Mouse (Mus musculus) limb, embryonic 13.5 days (tissue): Measurements from ENCODE around the gene Golga4. TPM values are rescaled to one million over a fixed set of nuclear protein-coding genes. Genes with fewer than 3 reads are reported as not detected.
A peak's percentile ranks its signal among the peaks of the same experiment; 100 is the strongest.

Source experiments
- ATAC-seq: fragments of 200-750 bp; cut with Nextera tagmentation; 2 replicates; pipeline ENCODE4 v1.8.0; 2017; ENCODE audit warnings: low read depth, moderate number of reproducible peaks, moderate TSS enrichment; ENCODE audit not compliant: low FRiP score
- H3K27ac ChIP-seq: fragments of 300-500 bp; sonication (generic); 2 replicates; pipeline ENCODE4 v1.5.1; 2015; ENCODE audit warnings: inconsistent platforms, mild to moderate bottlenecking, moderate library complexity
- H3K27me3 ChIP-seq: fragments of 300-500 bp; sonication (generic); 2 replicates; pipeline ENCODE4 v1.6.1; 2015; ENCODE audit warnings: mild to moderate bottlenecking, inconsistent platforms
- H3K36me3 ChIP-seq: fragments of 300-500 bp; sonication (generic); 2 replicates; pipeline ENCODE4 v1.6.1; 2015; ENCODE audit warnings: inconsistent platforms, mild to moderate bottlenecking, moderate library complexity
- H3K4me1 ChIP-seq: fragments of 300-500 bp; sonication (generic); 2 replicates; pipeline ENCODE4 v1.6.1; 2015; ENCODE audit warnings: inconsistent platforms
- H3K4me2 ChIP-seq: fragments of 300-500 bp; sonication (generic); replicated peaks from 2 replicates; pipeline ENCODE4 v1.6.1; 2015; ENCODE audit warnings: inconsistent platforms, mild to moderate bottlenecking, moderate library complexity
- H3K4me3 ChIP-seq: fragments of 300-500 bp; sonication (generic); 2 replicates; pipeline ENCODE4 v1.5.1; 2015; ENCODE audit warnings: moderate library complexity, mild to moderate bottlenecking, inconsistent platforms
- H3K9ac ChIP-seq: fragments of 300-500 bp; sonication (generic); 2 replicates; pipeline ENCODE4 v1.6.1; 2015; ENCODE audit warnings: mild to moderate bottlenecking, inconsistent platforms
- H3K9me3 ChIP-seq: fragments of 300-500 bp; sonication (generic); 2 replicates; pipeline ENCODE4 v1.6.1; 2016; ENCODE audit warnings: inconsistent platforms
- WGBS: fragments of 180-500 bp; shearing (Covaris S2); methylation state at CpG from one replicate; pipeline ENCODE4 v1.1.7; 2015; 5-methylcytosine and 5-hydroxymethylcytosine counted together
- polyA plus RNA-seq: library from polyadenylated mRNA; unstranded; fragments of >200 nt; fragmentation: Nextera tagmentation; extraction: Ambion mirVana; gene quantifications from 2 replicates; pipeline ENCODE4 v1.2.1, GENCODE M21; 2015

Golga4 gene
- polyA plus RNA-seq: 52.0 and 56.0 TPM in 2 replicates

GRCm38 (mm10) chr9:118506020-118506403, at the start of gene Golga4:
Gene Golga4, plus strand, starts transcription at chr9:118506267.
- under 1% methylated on average over 43 of the region's 43 CpGs for WGBS
- Histone ChIP-seq H3K4me3 (peak within 1 kb of the TSS; percentile 92), H3K4me1 (peaks cover 28% of the 10 kb centered on the region)

GRCm38 (mm10) chr9:118456405-118456804, 49.7 kb upstream of the Golga4 start:
- no peak overlapping the region for H3K9ac ChIP-seq
- H3K4me1 ChIP-seq: no peaks in the 10 kb centered on the region
- ATAC-seq: no peak
- peaks cover 11% of the 10 kb centered on the region for H3K27me3 ChIP-seq
- no peaks in the 10 kb centered on the region for H3K9me3 ChIP-seq
- 33% methylated on average over 5 of the region's 6 CpGs for WGBS
- no peaks in the 10 kb centered on the region for H3K36me3 ChIP-seq
- no peak overlapping the region for H3K27ac ChIP-seq
- H3K4me2 ChIP-seq: no peak overlapping the region
- H3K4me3 ChIP-seq: no peak overlapping the region

More at GRCm38 (mm10) chr9:118506020-118506403, at the start of gene Golga4:
- peak; percentile 88 for ATAC-seq
- Histone ChIP-seq H3K4me2 (peak within 1 kb of the TSS; percentile 99), H3K9me3 (no peaks in the 10 kb centered on the region), H3K9ac (peak within 1 kb of the TSS; percentile 91), H3K27me3 (no peaks in the 10 kb centered on the region), H3K27ac (no peak within 1 kb of the TSS), H3K36me3 (peaks cover 4% of the 10 kb centered on the region; the same call in 1 of the 2 replicates)

GRCm38 (mm10) chr9:118458039-118458438, 48.0 kb upstream of the Golga4 start:
- H3K27me3 ChIP-seq: peaks cover 11% of the 10 kb centered on the region
- no peak overlapping the region for H3K4me2 ChIP-seq
- no peaks in the 10 kb centered on the region for H3K4me1 ChIP-seq
- ATAC-seq: no peak
- WGBS: 4% methylated on average over 5 of the region's 5 CpGs
- no peak overlapping the region for H3K27ac ChIP-seq
- no peak overlapping the region for H3K4me3 ChIP-seq
- no peak overlapping the region for H3K9ac ChIP-seq
- H3K36me3 ChIP-seq: no peaks in the 10 kb centered on the region
- no peaks in the 10 kb centered on the region for H3K9me3 ChIP-seq

GRCm38 (mm10) chr9:118464031-118464430, 42.0 kb upstream of the Golga4 start:
- 77% methylated on average over 1 of the region's 1 CpGs for WGBS
- H3K4me1 ChIP-seq: 0 out of 2 replicates have a peak, but pooled peaks cover 6% of the 10 kb centered on the region
- H3K27me3 ChIP-seq: peaks cover 27% of the 10 kb centered on the region
- H3K9ac ChIP-seq: no peak overlapping the region
- no peak for ATAC-seq
- no peak overlapping the region for H3K27ac ChIP-seq
- H3K4me3 ChIP-seq: no peak overlapping the region
- no peaks in the 10 kb centered on the region for H3K9me3 ChIP-seq
- H3K36me3 ChIP-seq: no peaks in the 10 kb centered on the region
- no peak overlapping the region for H3K4me2 ChIP-seq

GRCm38 (mm10) chr9:118468301-118468700, 37.8 kb upstream of the Golga4 start:
- Histone ChIP-seq H3K9me3 (no peaks in the 10 kb centered on the region), H3K4me3 (peak overlapping the region; percentile 16), H3K27me3 (peaks cover 67% of the 10 kb centered on the region), H3K9ac (no peak overlapping the region), H3K27ac (no peak overlapping the region), H3K36me3 (no peaks in the 10 kb centered on the region), H3K4me1 (peaks cover 13% of the 10 kb centered on the region; the same call in 1 of the 2 replicates), H3K4me2 (peak overlapping the region; percentile 37)
- 3% methylated on average over 14 of the region's 14 CpGs for WGBS
- ATAC-seq: no peak

- no peak for ATAC-seq
- no peak overlapping the region for H3K27ac ChIP-seq
- no peaks in the 10 kb centered on the region for H3K36me3 ChIP-seq
- WGBS: 11% methylated on average over 16 of the region's 16 CpGs
- H3K9ac ChIP-seq: no peak overlapping the region
- no peak overlapping the region for H3K4me3 ChIP-seq
- peaks cover 13% of the 10 kb centered on the region; the same call in 1 of the 2 replicates for H3K4me1 ChIP-seq
- peak overlapping the region; percentile 23 for H3K4me2 ChIP-seq
- peaks cover 68% of the 10 kb centered on the region for H3K27me3 ChIP-seq
- H3K9me3 ChIP-seq: no peaks in the 10 kb centered on the region
Measured at GRCm38 (mm10) chr9:118469272-118469671, 36.8 kb upstream of the Golga4 start.

GRCm38 (mm10) chr9:118471296-118471695, 34.8 kb upstream of the Golga4 start:
- peaks cover 16% of the 10 kb centered on the region; the same call in 1 of the 2 replicates for H3K4me1 ChIP-seq
- no peaks in the 10 kb centered on the region for H3K9me3 ChIP-seq
- no peak overlapping the region for H3K27ac ChIP-seq
- no peaks in the 10 kb centered on the region for H3K36me3 ChIP-seq
- no peak overlapping the region for H3K4me2 ChIP-seq
- no peak overlapping the region for H3K4me3 ChIP-seq
- peaks cover 80% of the 10 kb centered on the region for H3K27me3 ChIP-seq
- 7% methylated on average over 3 of the region's 3 CpGs for WGBS
- no peak overlapping the region for H3K9ac ChIP-seq
- no peak for ATAC-seq

- Histone ChIP-seq H3K4me1 (peaks cover 35% of the 10 kb centered on the region), H3K9me3 (no peaks in the 10 kb centered on the region), H3K4me2 (peak overlapping the region; percentile 74), H3K27me3 (peaks cover 87% of the 10 kb centered on the region), H3K36me3 (no peaks in the 10 kb centered on the region), H3K27ac (no peak overlapping the region), H3K4me3 (peak overlapping the region; percentile 48), H3K9ac (no peak overlapping the region)
- ATAC-seq: no peak
- WGBS: 1% methylated on average over 22 of the region's 22 CpGs
Measured at GRCm38 (mm10) chr9:118476211-118476765, 29.8 kb upstream of the Golga4 start.

- Histone ChIP-seq H3K36me3 (no peaks in the 10 kb centered on the region), H3K4me1 (peaks cover 35% of the 10 kb centered on the region), H3K27me3 (peaks cover 87% of the 10 kb centered on the region), H3K27ac (no peak overlapping the region), H3K9me3 (no peaks in the 10 kb centered on the region), H3K4me3 (peak overlapping the region; percentile 48), H3K4me2 (peak overlapping the region; percentile 74), H3K9ac (no peak overlapping the region)
- under 1% methylated on average over 33 of the region's 33 CpGs for WGBS
- ATAC-seq: no peak
Measured at GRCm38 (mm10) chr9:118476766-118477271, 29.2 kb upstream of the Golga4 start.

GRCm38 (mm10) chr9:118477281-118477931, 28.7 kb upstream of the Golga4 start:
- Histone ChIP-seq H3K9me3 (no peaks in the 10 kb centered on the region), H3K4me3 (peak overlapping the region; percentile 48)
- under 1% methylated on average over 31 of the region's 31 CpGs for WGBS

GRCm38 (mm10) chr9:118477961-118478360, 28.1 kb upstream of the Golga4 start, which contains the start of gene Eomes:
Gene Eomes, plus strand, starts transcription at chr9:118478212.
- peak within 1 kb of the TSS; percentile 45; the same call in 1 of the 2 replicates for H3K9ac ChIP-seq
- H3K9me3 ChIP-seq: no peaks in the 10 kb centered on the region
- peak within 1 kb of the TSS; percentile 48 for H3K4me3 ChIP-seq
- WGBS: under 1% methylated on average over 9 of the region's 9 CpGs
- peaks cover 89% of the 10 kb centered on the region for H3K27me3 ChIP-seq
- ATAC-seq: no peak
- no peak within 1 kb of the TSS for H3K27ac ChIP-seq
- peaks cover 35% of the 10 kb centered on the region for H3K4me1 ChIP-seq
- peak within 1 kb of the TSS; percentile 74 for H3K4me2 ChIP-seq
- no peaks in the 10 kb centered on the region for H3K36me3 ChIP-seq

More at GRCm38 (mm10) chr9:118477281-118477931, 28.7 kb upstream of the Golga4 start:
- 0 out of 2 replicates have a peak overlapping the region, but pooled peaks have one; percentile 13 for H3K9ac ChIP-seq
- ATAC-seq: no peak
- no peaks in the 10 kb centered on the region for H3K36me3 ChIP-seq
- no peak overlapping the region for H3K27ac ChIP-seq
- H3K4me1 ChIP-seq: peaks cover 35% of the 10 kb centered on the region
- peaks cover 89% of the 10 kb centered on the region for H3K27me3 ChIP-seq
- H3K4me2 ChIP-seq: peak overlapping the region; percentile 74

- H3K4me1 ChIP-seq: peaks cover 35% of the 10 kb centered on the region
- under 1% methylated on average over 28 of the region's 29 CpGs for WGBS
- peak overlapping the region; percentile 74 for H3K4me2 ChIP-seq
- H3K4me3 ChIP-seq: peak overlapping the region; percentile 48
- peaks cover 90% of the 10 kb centered on the region for H3K27me3 ChIP-seq
- H3K36me3 ChIP-seq: no peaks in the 10 kb centered on the region
- ATAC-seq: peak; percentile 25; the same call in 1 of the 2 replicates
- H3K9me3 ChIP-seq: no peaks in the 10 kb centered on the region
- H3K9ac ChIP-seq: peak overlapping the region; percentile 45; the same call in 1 of the 2 replicates
- no peak overlapping the region for H3K27ac ChIP-seq
Measured at GRCm38 (mm10) chr9:118478458-118478838, 27.6 kb upstream of the Golga4 start.
